Mouse (Mus musculus) frontal cortex, adult (tissue): ENCODE results near the gene Trmt2b.
A peak's percentile ranks its signal among the peaks of the same experiment; 100 is the strongest.
"Not testable (repeated sequence)": the region's sequence is repeated elsewhere in the genome, so short reads cannot be mapped to it uniquely, and the experiment has no call there.

Experiments used
- ATAC-seq: cut with Nextera tagmentation; 2 replicates; pipeline ENCODE4 v1.9.2; 2017; ENCODE audit warnings: mild to moderate bottlenecking, moderate library complexity, mixed read lengths; ENCODE audit not compliant: low TSS enrichment

The Trmt2b gene

GRCm38 (mm10) chrX:134276275-134277160 lies at the start of gene Trmt2b:
Gene Trmt2b, minus strand, starts transcription at chrX:134276984.
- ATAC-seq = peak; percentile 91

DNA sequence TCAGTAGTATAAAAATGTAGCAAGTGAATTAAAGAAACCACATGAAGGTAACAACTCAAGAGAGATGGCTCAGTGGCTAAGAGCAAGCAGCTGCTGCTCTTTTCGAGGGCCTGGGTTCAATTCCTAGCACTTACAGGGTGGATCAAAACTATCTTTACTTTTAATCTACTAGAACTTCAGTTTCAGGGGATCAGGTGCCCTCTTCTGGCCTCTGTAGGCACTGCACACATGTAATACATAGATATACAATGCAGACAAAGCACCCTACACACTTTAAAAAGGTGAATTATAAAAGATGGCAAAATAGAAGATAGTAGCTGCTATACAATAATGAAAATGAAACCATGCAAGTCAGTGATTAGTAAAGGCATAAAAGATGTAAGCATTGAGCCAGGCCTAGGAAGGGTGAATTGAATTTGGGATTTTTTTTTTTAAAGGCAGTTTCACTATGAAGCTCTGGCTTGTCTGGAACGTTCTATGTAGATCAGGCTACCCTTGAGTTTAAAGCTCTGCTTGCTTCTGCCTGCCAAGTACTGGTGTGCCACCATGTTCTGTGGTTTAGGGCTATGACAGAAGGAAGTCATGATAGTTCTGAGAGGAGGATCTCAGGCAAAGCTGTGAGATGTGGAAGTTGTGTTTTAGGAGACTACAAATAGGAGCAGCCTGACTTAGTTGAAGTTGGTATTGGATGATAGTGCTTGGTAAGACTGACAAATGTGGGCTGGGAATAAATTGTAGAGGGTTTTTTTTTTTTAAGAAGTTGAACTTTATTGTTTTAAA lies 42.6 kb upstream of the Trmt2b start:
- ATAC-seq = no peak

DNA sequence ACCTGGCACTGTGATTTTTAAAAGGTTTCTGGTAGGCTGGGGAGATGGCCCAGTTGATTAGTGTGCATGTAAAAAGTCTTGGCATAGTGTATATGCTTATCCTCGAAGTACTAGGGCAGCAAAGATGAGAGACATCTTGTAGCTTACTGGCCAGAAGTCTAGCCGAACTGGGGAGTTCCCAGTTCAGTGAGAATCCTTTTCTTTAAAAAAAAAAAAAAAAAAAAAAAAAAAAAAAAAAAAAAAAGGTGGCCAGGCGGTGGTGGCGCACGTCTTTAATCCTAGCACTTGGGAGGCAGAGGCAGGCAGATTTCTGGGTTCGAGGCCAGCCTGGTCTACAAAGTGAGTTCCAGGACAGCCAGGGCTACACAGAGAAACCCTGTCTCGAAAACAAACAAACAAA lies 34.4 kb upstream of the Trmt2b start:
- not testable (repeated sequence) for ATAC-seq

DNA sequence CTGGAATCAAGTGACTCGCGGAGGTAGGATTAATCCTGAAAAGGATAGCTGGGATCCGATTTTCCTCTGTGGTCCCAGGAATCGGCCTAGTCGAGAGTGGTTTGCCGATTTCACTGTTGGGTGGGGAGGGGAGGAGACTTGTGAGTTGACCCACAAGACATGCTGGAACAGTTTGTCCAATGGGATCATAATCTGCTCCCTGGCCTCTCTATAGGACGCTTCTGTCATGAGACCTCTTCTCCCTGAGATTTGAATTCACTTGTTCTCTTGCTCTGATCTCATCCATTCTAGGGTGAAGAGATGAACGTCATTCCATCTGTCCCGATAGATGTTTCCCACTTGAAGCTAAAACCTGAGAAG lies 31.5 kb upstream of the Trmt2b start:
- 0 out of 2 replicates have a peak, but pooled peaks have one; percentile 5 for ATAC-seq

DNA sequence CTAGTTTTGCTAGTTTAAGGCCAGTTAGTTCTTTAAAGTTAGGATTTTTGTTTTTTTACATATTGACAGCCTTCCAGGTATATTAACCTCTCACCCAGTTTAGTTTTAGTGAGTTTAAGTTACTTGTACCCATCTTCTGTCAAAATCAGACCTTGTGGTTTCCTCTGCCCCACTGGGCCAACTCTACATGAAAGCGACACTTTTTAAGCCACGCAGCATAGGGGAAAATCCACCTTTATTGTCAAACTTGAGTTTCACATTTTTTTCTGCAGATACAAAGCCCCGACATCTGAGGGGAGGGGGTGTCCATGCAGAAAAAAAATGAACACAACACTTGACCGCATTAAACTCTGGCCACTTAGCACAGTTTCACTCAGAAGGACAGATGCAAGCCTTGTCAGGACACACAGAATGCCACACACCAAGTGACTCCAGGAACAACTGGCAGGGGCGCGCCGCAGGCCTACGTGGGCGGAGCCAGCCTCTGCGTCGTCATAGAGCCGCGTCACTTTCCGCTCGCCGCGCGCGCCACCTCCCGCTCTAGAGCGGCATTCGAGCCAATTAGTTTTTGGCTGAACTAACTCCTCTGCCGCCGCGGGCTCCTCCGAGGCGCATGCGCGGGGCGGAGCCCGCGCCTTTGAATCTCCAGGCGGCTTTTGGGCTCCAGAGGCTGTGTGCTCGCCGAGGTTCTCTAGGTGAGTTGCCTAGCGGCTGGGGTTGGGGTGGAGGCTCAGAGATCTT lies 30.9 kb upstream of the Trmt2b start, which contains the start of gene Cenpi:
Gene Cenpi, plus strand, starts transcription at position 551 of the 741 bp plus-strand sequence.
- ATAC-seq = peak; percentile 100

GRCm38 (mm10) chrX:134303287-134303686 lies 26.5 kb upstream of the Trmt2b start:
- no peak for ATAC-seq

- ATAC-seq = peak; percentile 21
These were observed 23.4 kb upstream of the Trmt2b start for GRCm38 (mm10) chrX:134300219-134300618.

DNA sequence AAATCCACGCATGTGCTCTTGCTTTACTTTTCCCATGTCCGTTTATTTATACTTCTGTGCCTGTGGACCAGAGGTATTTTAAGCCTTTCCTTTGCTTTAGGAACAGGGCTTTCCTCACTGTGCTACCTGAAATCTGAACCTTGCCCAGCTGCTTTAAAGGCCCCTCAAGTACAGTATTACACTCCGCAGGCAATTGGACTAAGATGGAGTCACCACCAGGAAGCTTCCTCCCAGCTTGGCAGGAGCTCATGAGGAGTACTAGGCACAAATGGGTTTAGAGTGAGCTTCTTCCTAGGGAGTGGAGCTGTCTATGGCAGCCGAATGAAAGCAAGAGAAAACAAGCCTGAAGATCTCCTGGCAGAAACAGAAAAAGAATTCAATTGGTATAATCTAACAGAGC lies 20.4 kb upstream of the Trmt2b start:
- peak; percentile 66; the same call in 1 of the 2 replicates for ATAC-seq

DNA sequence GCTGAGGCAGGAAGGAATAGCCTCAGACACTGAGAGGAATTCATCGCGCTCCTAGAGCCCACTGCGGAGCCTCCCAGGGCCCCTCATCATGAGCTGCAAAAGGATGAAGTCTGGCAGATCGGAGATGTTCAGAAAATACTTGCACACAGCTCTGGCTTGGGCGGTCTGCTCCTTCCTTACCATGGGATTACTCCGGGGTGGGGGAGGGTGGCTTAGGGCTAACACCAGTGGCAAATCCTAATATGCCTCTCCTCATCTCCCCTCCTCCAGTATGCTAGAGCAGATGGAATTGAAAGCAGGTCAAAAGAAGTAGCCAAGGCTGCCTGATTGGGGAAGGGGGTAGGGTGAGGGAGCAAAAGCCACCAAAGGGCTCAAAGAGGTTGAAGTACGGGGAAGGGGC lies 20.0 kb upstream of the Trmt2b start:
- peak; percentile 15; the same call in 1 of the 2 replicates for ATAC-seq

DNA sequence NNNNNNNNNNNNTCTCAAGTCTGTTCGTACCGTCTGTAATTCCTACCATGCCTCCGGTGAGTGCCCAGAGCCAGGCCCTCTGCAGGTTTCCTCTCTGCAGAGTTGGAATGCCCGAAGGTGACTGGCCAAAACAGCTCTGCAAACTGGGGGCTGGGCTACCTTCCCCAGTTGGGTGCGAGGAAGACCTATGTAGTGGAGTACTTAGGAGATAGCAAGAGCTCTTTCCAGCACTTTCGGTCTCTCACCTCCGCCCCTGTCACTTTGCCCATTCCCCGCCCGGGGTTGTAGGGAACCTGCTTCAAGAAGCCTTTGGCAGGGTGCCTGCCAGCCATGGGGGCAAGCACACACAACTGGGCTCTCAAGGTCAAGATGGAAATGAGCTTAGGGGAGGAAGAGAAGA lies 19.5 kb upstream of the Trmt2b start:
- ATAC-seq = peak; percentile 28; the same call in 1 of the 2 replicates

GRCm38 (mm10) chrX:134287305-134287704 lies 10.5 kb upstream of the Trmt2b start:
- no peak for ATAC-seq

DNA sequence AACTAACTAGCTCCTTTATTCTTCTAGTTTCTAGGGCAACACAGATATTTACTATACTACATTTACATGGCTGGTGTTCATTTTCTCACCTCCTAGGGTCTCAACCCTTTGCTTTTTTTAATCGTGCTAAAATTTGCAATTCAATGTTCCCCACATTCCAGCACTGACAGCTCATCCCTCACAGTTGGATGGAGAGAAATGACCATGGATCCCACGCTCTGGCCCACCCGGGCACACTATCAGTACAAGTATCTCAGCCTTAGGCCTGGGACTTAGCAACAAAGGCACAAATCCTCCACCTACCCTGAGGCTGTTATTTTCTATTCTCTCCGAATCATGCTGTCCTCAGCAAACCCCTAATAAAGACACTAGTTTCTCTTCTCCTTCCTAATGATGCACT lies 9.0 kb upstream of the Trmt2b start:
- no peak for ATAC-seq

DNA sequence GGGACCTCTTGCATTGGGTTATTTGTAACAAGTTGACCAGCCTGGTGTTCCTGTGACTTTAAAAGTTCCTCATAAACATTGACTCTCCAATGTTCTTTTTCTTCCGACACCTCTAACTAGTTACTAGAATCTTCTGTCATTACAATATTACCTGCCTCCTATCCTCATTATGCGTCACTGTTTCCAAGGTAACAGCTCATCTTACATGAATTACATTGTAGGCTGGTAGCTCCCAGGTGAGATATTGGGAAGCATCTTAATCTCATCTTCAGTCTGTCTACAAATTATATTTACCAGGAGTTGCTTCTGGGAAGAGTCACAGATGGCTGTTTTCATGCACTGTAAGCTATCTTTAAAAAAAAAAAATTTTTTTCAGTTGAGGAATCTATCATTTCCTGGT lies 8.3 kb upstream of the Trmt2b start:
- no peak for ATAC-seq

GRCm38 (mm10) chrX:134280531-134280930 lies 3.7 kb upstream of the Trmt2b start:
- ATAC-seq = no peak

- ATAC-seq = no peak
These were observed 1.1 kb downstream of the Trmt2b start for GRCm38 (mm10) chrX:134275715-134276114.

DNA sequence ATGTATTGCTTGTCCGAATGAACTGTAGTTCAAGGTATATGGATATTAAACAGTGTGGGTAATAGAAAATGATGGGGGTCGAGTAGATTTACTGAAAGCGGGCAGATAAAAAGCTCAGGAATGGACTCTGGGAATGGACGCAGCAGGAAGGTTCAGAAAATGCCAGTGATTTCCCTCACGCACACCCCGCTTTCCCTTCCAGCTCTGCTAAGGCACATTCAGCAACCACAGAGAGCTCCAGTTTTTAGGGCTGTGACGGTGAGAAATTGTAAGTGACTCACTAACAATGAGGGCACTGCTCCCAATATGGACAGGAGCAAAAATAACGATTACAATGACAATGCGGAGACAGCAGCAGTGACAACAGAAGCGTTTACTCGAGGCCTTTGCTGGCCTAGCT lies 14.7 kb downstream of the Trmt2b start:
- no peak for ATAC-seq

DNA sequence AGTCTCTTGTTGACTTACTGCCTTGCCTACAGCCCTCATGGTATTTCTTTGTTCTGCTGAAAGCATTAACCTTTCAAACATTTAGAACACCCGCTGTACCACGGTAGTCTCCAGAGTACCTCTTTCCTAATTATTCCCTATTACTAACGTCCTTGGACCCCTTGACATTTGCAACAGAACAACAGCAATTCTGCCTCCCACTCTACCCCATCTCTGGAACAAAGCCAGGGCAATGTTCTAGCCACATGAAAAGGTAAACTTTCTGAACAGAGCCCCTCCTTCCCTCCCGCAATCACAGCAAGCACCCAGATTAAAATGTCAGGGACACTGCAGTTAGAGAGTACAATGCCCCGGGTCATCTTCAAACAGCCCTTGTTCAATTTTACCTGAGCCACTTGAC lies 15.6 kb downstream of the Trmt2b start:
- ATAC-seq = no peak

GRCm38 (mm10) chrX:134248202-134248601 lies 28.6 kb downstream of the Trmt2b start:
- no peak for ATAC-seq

DNA sequence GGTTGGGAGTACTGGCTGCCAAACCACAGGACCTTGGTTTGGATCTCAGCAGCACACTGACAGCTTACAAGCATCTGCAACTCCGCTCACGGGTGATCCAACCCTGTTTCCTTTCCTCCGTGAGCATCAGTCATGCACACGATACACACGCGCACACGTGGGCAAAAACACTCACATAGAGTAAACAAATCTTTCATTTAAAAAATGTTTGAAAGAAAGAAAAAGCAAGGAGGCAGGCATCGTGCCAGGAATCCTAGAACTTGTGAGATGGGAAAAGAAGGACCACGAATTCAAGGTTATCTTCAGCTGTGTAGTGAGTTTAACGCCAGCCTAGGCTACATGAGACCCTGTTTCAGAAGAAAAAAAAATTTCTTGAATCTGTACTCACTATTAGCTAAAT lies 30.8 kb downstream of the Trmt2b start:
- no peak for ATAC-seq

DNA sequence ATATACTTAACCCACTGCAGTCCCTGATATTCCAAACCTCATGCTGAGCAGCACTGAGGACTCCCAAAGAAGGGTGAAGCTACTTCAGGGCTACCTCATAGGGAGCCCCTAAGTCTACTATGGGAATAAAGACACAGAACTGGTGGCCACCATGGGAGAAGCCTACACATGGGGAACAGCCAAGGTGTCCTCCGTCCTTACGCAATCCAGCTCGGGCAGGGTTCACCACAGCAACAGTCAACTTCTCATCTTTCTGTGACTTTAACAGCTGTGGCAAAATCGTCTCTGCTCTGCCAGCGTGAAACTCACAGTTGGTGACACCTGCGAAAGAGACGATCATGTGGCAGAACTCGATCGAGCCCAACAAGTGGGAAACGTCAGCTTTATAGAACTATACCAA lies 38.5 kb downstream of the Trmt2b start:
- no peak for ATAC-seq

GRCm38 (mm10) chrX:134233048-134233447 lies 43.7 kb downstream of the Trmt2b start:
- no peak for ATAC-seq

DNA sequence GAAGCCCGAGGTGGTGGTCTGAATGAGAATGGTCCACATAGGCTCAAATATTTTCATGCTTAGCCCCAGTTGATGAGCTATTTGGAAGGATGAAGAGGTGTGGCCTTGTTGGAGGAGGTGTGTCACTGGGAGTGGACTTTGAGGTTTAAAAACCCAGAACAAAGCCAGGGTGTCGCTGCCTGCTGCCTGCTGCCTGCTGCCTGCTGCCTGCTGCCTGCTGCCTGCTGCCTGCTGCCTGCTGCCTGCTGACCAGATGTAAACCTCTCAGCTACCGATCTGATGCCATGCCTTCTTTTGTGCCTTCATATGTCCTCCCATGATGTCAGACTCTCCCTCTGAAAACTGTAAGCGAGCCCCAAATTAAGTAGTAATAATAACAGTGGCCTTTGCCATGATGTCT lies 54.9 kb downstream of the Trmt2b start, which contains the start of gene Nox1:
Gene Nox1, minus strand, starts transcription at position 101 of the 400 bp plus-strand sequence.
- no peak for ATAC-seq
